Mouse (Mus musculus) intestine, embryonic 16.5 days (tissue): ENCODE results near the gene Psmd8. TPM values are rescaled to one million over a fixed set of nuclear protein-coding genes. Genes with fewer than 3 reads are reported as not detected.

Experiments used
- ATAC-seq: fragments of 200-750 bp; cut with Nextera tagmentation; 2 replicates; pipeline ENCODE4 v1.8.0; 2017; ENCODE audit warnings: moderate TSS enrichment, moderate library complexity
- H3K27ac ChIP-seq: fragments of 300-500 bp; sonication (generic); 2 replicates; pipeline ENCODE4 v1.5.1; 2014; ENCODE audit warnings: mild to moderate bottlenecking, low read length
- H3K27me3 ChIP-seq: fragments of 300-500 bp; sonication (generic); replicated peaks from 2 replicates; pipeline ENCODE4 v1.6.1; 2014; ENCODE audit warnings: low read length, control low read depth, mixed read lengths; ENCODE audit not compliant: control insufficient read depth, insufficient read depth
- H3K36me3 ChIP-seq: fragments of 300-500 bp; sonication (generic); 2 replicates; pipeline ENCODE4 v1.6.1; 2014; ENCODE audit warnings: low read length, control low read depth; ENCODE audit not compliant: control insufficient read depth, insufficient read depth
- H3K4me1 ChIP-seq: fragments of 300-500 bp; sonication (generic); 2 replicates; pipeline ENCODE4 v1.6.1; 2014; ENCODE audit warnings: low read length, control low read depth, mixed read lengths; ENCODE audit not compliant: control insufficient read depth, insufficient read depth
- H3K4me2 ChIP-seq: fragments of 300-500 bp; sonication (generic); 2 replicates; pipeline ENCODE4 v1.6.1; 2014; ENCODE audit warnings: low read depth, low read length, control low read depth
- H3K4me3 ChIP-seq: fragments of 300-500 bp; sonication (generic); 2 replicates; pipeline ENCODE4 v1.5.1; 2014; ENCODE audit warnings: mild to moderate bottlenecking, low read length
- H3K9ac ChIP-seq: fragments of 300-500 bp; sonication (generic); 2 replicates; pipeline ENCODE4 v1.6.1; 2014; ENCODE audit warnings: low read depth, low read length
- H3K9me3 ChIP-seq: fragments of 300-500 bp; sonication (generic); 2 replicates; pipeline ENCODE4 v1.6.1; 2016; ENCODE audit warnings: low read length, control low read depth; ENCODE audit not compliant: control insufficient read depth
- WGBS: fragments of 180-500 bp; shearing (Covaris S2); extraction: QIAGEN DNeasy Blood & Tissue Kit; methylation state at CpG from one replicate; pipeline ENCODE4 v1.1.7; 2014; 5-methylcytosine and 5-hydroxymethylcytosine counted together
- polyA plus RNA-seq: library from polyadenylated mRNA; unstranded; fragments of >200 nt; fragmentation: Nextera tagmentation; extraction: Ambion mirVana; gene quantifications from 2 replicates; pipeline ENCODE4 v1.2.1, GENCODE M21; 2015

Gene Psmd8
- polyA plus RNA-seq, 1 experiment from 2014 or later, result 241 TPM

- H3K4me3 ChIP-seq, result no peak overlapping the region
- no peaks in the 10 kb centered on the region for H3K9me3 ChIP-seq
- 13% methylated on average over 9 of the region's 9 CpGs for WGBS
- peaks cover 5% of the 10 kb centered on the region; the same call in 1 of the 2 replicates for H3K4me1 ChIP-seq
- ATAC-seq, result peak; percentile 91
- H3K9ac ChIP-seq, result no peak overlapping the region
- 0 out of 2 replicates have a peak overlapping the region, but pooled peaks have one; percentile 13 for H3K4me2 ChIP-seq
- H3K36me3 ChIP-seq, result no peaks in the 10 kb centered on the region
- peaks cover 4% of the 10 kb centered on the region; the same call in 1 of the 2 replicates for H3K27me3 ChIP-seq
- H3K27ac ChIP-seq, result no peak overlapping the region
Measured at GRCm38 (mm10) chr7:29162750-29163525, 17.6 kb downstream of the Psmd8 start.

GRCm38 (mm10) chr7:29162294-29162693 lies 18.2 kb downstream of the Psmd8 start:
- ATAC-seq, result no peak
- Histone ChIP-seq H3K27ac (no peak overlapping the region), H3K9me3 (no peaks in the 10 kb centered on the region), H3K27me3 (no peaks in the 10 kb centered on the region; the same call in 1 of the 2 replicates), H3K4me2 (no peak overlapping the region), H3K4me1 (peaks cover 5% of the 10 kb centered on the region; the same call in 1 of the 2 replicates), H3K9ac (no peak overlapping the region), H3K4me3 (no peak overlapping the region), H3K36me3 (no peaks in the 10 kb centered on the region)
- 67% methylated on average over 5 of the region's 5 CpGs for WGBS

- H3K9me3 ChIP-seq, result peaks cover 4% of the 10 kb centered on the region; the same call in 1 of the 2 replicates
- no peak for ATAC-seq
- H3K36me3 ChIP-seq, result peaks cover 10% of the 10 kb centered on the region
- H3K4me2 ChIP-seq, result no peak overlapping the region
- H3K27ac ChIP-seq, result no peak overlapping the region
- H3K4me3 ChIP-seq, result no peak overlapping the region
- no peak overlapping the region for H3K9ac ChIP-seq
- H3K4me1 ChIP-seq, result peaks cover 7% of the 10 kb centered on the region
- H3K27me3 ChIP-seq, result no peaks in the 10 kb centered on the region; the same call in 1 of the 2 replicates
- 7% methylated on average over 5 of the region's 5 CpGs for WGBS
Measured at GRCm38 (mm10) chr7:29158264-29158663, 22.2 kb downstream of the Psmd8 start.

GRCm38 (mm10) chr7:29155838-29156782 lies 24.4 kb downstream of the Psmd8 start, which contains the start of gene Fam98c:
Gene Fam98c (minus strand): TSS chr7:29156234.
- 3% methylated on average over 68 of the region's 68 CpGs for WGBS
- H3K9me3 ChIP-seq, result peaks cover 4% of the 10 kb centered on the region; the same call in 1 of the 2 replicates
- H3K4me1 ChIP-seq, result peaks cover 3% of the 10 kb centered on the region; the same call in 1 of the 2 replicates
- H3K27ac ChIP-seq, result peak within 1 kb of the TSS; percentile 97
- H3K27me3 ChIP-seq, result no peaks in the 10 kb centered on the region; the same call in 1 of the 2 replicates
- peak within 1 kb of the TSS; percentile 88 for H3K4me2 ChIP-seq
- peak within 1 kb of the TSS; percentile 92 for H3K9ac ChIP-seq
- peak; percentile 86 for ATAC-seq
- H3K4me3 ChIP-seq, result peak within 1 kb of the TSS; percentile 92
- H3K36me3 ChIP-seq, result peaks cover 10% of the 10 kb centered on the region

- Histone ChIP-seq H3K4me3 (peak overlapping the region; percentile 92), H3K36me3 (peaks cover 10% of the 10 kb centered on the region), H3K9ac (peak overlapping the region; percentile 92), H3K4me2 (peak overlapping the region; percentile 88), H3K4me1 (peaks cover 3% of the 10 kb centered on the region; the same call in 1 of the 2 replicates), H3K27me3 (no peaks in the 10 kb centered on the region; the same call in 1 of the 2 replicates), H3K9me3 (peaks cover 4% of the 10 kb centered on the region; the same call in 1 of the 2 replicates), H3K27ac (peak overlapping the region; percentile 97)
- 7% methylated on average over 37 of the region's 37 CpGs for WGBS
- peak; percentile 89 for ATAC-seq
Measured at GRCm38 (mm10) chr7:29155196-29155837, 25.2 kb downstream of the Psmd8 start.

- Histone ChIP-seq H3K9me3 (peaks cover 4% of the 10 kb centered on the region; the same call in 1 of the 2 replicates), H3K9ac (no peak overlapping the region), H3K27me3 (no peaks in the 10 kb centered on the region; the same call in 1 of the 2 replicates), H3K4me3 (no peak overlapping the region), H3K27ac (no peak overlapping the region), H3K4me2 (no peak overlapping the region), H3K4me1 (peaks cover 3% of the 10 kb centered on the region; the same call in 1 of the 2 replicates), H3K36me3 (peaks cover 10% of the 10 kb centered on the region)
- ATAC-seq, result no peak
- 95% methylated on average over 14 of the region's 14 CpGs for WGBS
Measured at GRCm38 (mm10) chr7:29154018-29154720, 26.3 kb downstream of the Psmd8 start.

GRCm38 (mm10) chr7:29151486-29151885 lies 29.0 kb downstream of the Psmd8 start:
- no peak for ATAC-seq
- Histone ChIP-seq H3K9ac (no peak overlapping the region), H3K27me3 (no peaks in the 10 kb centered on the region), H3K27ac (no peak overlapping the region), H3K4me3 (no peak overlapping the region), H3K9me3 (peaks cover 4% of the 10 kb centered on the region; the same call in 1 of the 2 replicates), H3K4me1 (peaks cover 3% of the 10 kb centered on the region; the same call in 1 of the 2 replicates), H3K4me2 (no peak overlapping the region), H3K36me3 (peaks cover 10% of the 10 kb centered on the region)
- 67% methylated on average over 10 of the region's 10 CpGs for WGBS

GRCm38 (mm10) chr7:29148771-29149170 lies 31.7 kb downstream of the Psmd8 start:
- WGBS, result 92% methylated on average over 15 of the region's 15 CpGs
- no peak overlapping the region for H3K9ac ChIP-seq
- no peaks in the 10 kb centered on the region for H3K4me1 ChIP-seq
- H3K4me2 ChIP-seq, result no peak overlapping the region
- no peak for ATAC-seq
- H3K27ac ChIP-seq, result no peak overlapping the region
- no peaks in the 10 kb centered on the region for H3K27me3 ChIP-seq
- no peak overlapping the region for H3K4me3 ChIP-seq
- no peaks in the 10 kb centered on the region for H3K9me3 ChIP-seq
- peaks cover under 1% of the 10 kb centered on the region; the same call in 1 of the 2 replicates for H3K36me3 ChIP-seq
